28 mouse cellular contexts compared by ENCODE assay signal in the genomic region with DNA sequence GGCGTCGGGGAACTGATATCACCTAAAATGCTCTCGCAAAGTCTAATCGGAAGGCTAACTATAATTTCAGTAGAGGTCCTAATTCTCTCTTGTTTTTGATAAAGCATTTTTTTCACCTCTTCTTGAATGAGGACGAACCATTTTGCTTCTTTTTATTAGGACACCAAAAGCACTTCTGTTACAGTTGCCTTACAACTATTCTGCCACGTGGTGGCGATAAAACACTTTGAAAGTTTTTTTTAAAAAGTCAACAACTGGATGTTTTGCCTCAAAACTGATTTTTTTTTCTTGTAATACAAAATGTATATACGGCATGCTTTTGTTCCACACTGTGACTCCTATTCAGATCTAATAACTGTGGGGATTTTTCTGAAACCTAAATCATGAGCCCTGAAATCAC. TPM values are rescaled to one million over a fixed set of nuclear protein-coding genes. Genes with fewer than 3 reads are reported as not detected.
A peak's percentile ranks its signal among the peaks of the same experiment; 100 is the strongest.
DNase-seq lines count a peak whose midpoint lies in the region; ATAC-seq and TF ChIP-seq lines count a peak whose summit lies in the region.
"Not testable (repeated sequence)": the region's sequence is repeated elsewhere in the genome, so short reads cannot be mapped to it uniquely, and the experiment has no call there.
"Had no signal": no experiment of that assay in that cellular context is flagged by ENCODE, and none has a peak within 500 bp of the region (broad histone marks: within the 10 kb centered on the region; RNA-seq: fewer than 3 reads in every experiment).

No protein-coding gene starts in this region.

- not testable (repeated sequence) for ATAC-seq in heart, postnatal 0 days (ENCODE audit: insufficient read depth, low read depth); midbrain, postnatal 0 days (ENCODE audit: low FRiP score)

- H3K27ac ChIP-seq in CH12.LX (ENCODE audit: insufficient read depth, low read depth); heart, postnatal 0 days (ENCODE audit: low read depth); layer of hippocampus, adult 2 months; liver, adult 2 months (replicated peaks; ENCODE audit: insufficient read depth, low read depth, low read length); midbrain, postnatal 0 days (ENCODE audit: low read depth, low read length): not testable (repeated sequence)

- not testable (repeated sequence) for TF ChIP-seq POLR2A in CH12.LX (IDR thresholded peaks at IDR 0.05; ENCODE audit: low read depth, low read length); liver, adult 2 months (IDR thresholded peaks at IDR 0.05; ENCODE audit: extremely low read depth, insufficient read depth, low read length)

- dilution Hi-C loops in CH12.LX (cut with MboI; ENCODE audit: extremely low pct_ligation_motif_present, extremely low pct_unique_long_range_greater_than_20kb, low sequenced_read_pairs), result not testable (repeated sequence)

- DNase-seq in CH12.LX (ENCODE audit: extremely low read depth) (peak; percentile 24), NIH3T3 (ENCODE audit: low read depth) (peak; percentile 73)
- DNase-seq in embryo, embryonic 10 days (ENCODE audit: low spot score), result peak; percentile 23
- DNase-seq in heart, postnatal 0 days (ENCODE audit: low spot score); layer of hippocampus, adult 2 months (ENCODE audit: low spot score in 2 of 2); liver, adult 2 months (ENCODE audit: extremely low read depth, low read depth, low spot score): not testable (repeated sequence)
- peak; percentile 42 for DNase-seq in midbrain, postnatal 0 days (ENCODE audit: low spot score)

- TF ChIP-seq CTCF in CH12.LX (conservative IDR thresholded peaks at IDR 0.05 in 1 of 2, IDR thresholded peaks at IDR 0.05 in 1 of 2; ENCODE audit: low read depth in 2 of 2, low read length in 2 of 2), result peak; percentile 30 to 53; a peak in 3 of 4 replicates
- peak; percentile 22 for TF ChIP-seq CTCF in heart, postnatal 0 days (IDR thresholded peaks at IDR 0.05; ENCODE audit: low read depth)
- TF ChIP-seq CTCF in layer of hippocampus, adult 2 months (conservative IDR thresholded peaks at IDR 0.05), result peak; percentile 60
- TF ChIP-seq CTCF in liver, adult 2 months (IDR thresholded peaks at IDR 0.05; ENCODE audit: low read depth, low read length), result peak; percentile 22; the same call in 1 of the 2 replicates
- TF ChIP-seq CTCF in midbrain, postnatal 0 days (IDR thresholded peaks at IDR 0.05), result peak; percentile 36; the same call in 1 of the 2 replicates

- H3K9ac ChIP-seq in CH12.LX (ENCODE audit: insufficient read depth, low read depth); heart, postnatal 0 days (replicated peaks; ENCODE audit: low read depth, low read length); liver, adult 2 months (ENCODE audit: low read depth, low read length); midbrain, postnatal 0 days (replicated peaks; ENCODE audit: low read length, poor library complexity, severe bottlenecking): not testable (repeated sequence)

- H3K9me3 ChIP-seq in CH12.LX (replicated peaks; ENCODE audit: low read length), result not testable (repeated sequence)
- peaks cover 28% of the 10 kb centered on the region for H3K9me3 ChIP-seq in heart, postnatal 0 days (replicated peaks; ENCODE audit: control insufficient read depth, low read length)
- peaks cover 18% of the 10 kb centered on the region for H3K9me3 ChIP-seq in midbrain, postnatal 0 days (ENCODE audit: low read length)

- H3K4me1 ChIP-seq in CH12.LX (ENCODE audit: control insufficient read depth in 1 of 2, insufficient read depth in 2 of 2); heart, postnatal 0 days (ENCODE audit: control insufficient read depth, insufficient read depth); liver, adult 2 months (ENCODE audit: control insufficient read depth, insufficient read depth, low read length); midbrain, postnatal 0 days (ENCODE audit: insufficient read depth, low read length): not testable (repeated sequence)

- not testable (repeated sequence) for H3K27me3 ChIP-seq in CH12.LX (replicated peaks); heart, postnatal 0 days (ENCODE audit: control insufficient read depth, insufficient read depth, low read length); liver, adult 2 months (ENCODE audit: control insufficient read depth, insufficient read depth, low read length); midbrain, postnatal 0 days (ENCODE audit: insufficient read depth, low read length)

- not testable (repeated sequence) for H3K79me2 ChIP-seq in CH12.LX (replicated peaks; ENCODE audit: control insufficient read depth, extremely low read depth, insufficient read depth, poor library complexity, severe bottlenecking); liver, adult 2 months (ENCODE audit: control insufficient read depth, insufficient read depth, low read length)

- H3K36me3 ChIP-seq in CH12.LX (replicated peaks in 1 of 2; ENCODE audit: control insufficient read depth in 1 of 2, insufficient read depth in 1 of 2, low read length in 1 of 2); heart, postnatal 0 days (replicated peaks; ENCODE audit: control insufficient read depth, insufficient read depth, low read length); liver, adult 2 months (ENCODE audit: control insufficient read depth, insufficient read depth, low read length); midbrain, postnatal 0 days (ENCODE audit: insufficient read depth, low read length): not testable (repeated sequence)

- TF ChIP-seq EP300 in CH12.LX (IDR thresholded peaks at IDR 0.05; ENCODE audit: low read length); heart, postnatal 0 days (IDR thresholded peaks at IDR 0.05; ENCODE audit: low read depth): not testable (repeated sequence)

- not testable (repeated sequence) for H3K4me3 ChIP-seq in CH12.LX (replicated peaks in 1 of 3; ENCODE audit: low read depth in 2 of 3, low read length in 2 of 3, poor library complexity in 1 of 3); heart, postnatal 0 days (ENCODE audit: low read depth, low read length); layer of hippocampus, adult 2 months; liver, adult 2 months (ENCODE audit: insufficient read depth, low read depth, low read length); midbrain, postnatal 0 days (ENCODE audit: low read depth, low read length)

- H3K4me2 ChIP-seq in CH12.LX (ENCODE audit: insufficient read depth, low read depth, poor library complexity, severe bottlenecking); heart, postnatal 0 days (ENCODE audit: low read depth, low read length); midbrain, postnatal 0 days (ENCODE audit: low read depth, low read length, poor library complexity, severe bottlenecking): not testable (repeated sequence)

- WGBS in heart, postnatal 0 days, result 53% methylated on average over 8 of the region's 8 CpGs
- 57% methylated on average over 8 of the region's 8 CpGs for WGBS in liver, adult 2 months
- WGBS in midbrain, postnatal 0 days, result 62% methylated on average over 8 of the region's 8 CpGs

- TF ChIP-seq RAD21 in CH12.LX (IDR thresholded peaks at IDR 0.05; ENCODE audit: low read depth, low read length), result peak; percentile 39

- in situ Hi-C loops in CH12.LX (cut with MboI; ENCODE audit: low pct_ligation_motif_present, low pct_unique_long_range_greater_than_20kb, low sequenced_read_pairs), result not testable (repeated sequence)

TF ChIP-seq in CH12.LX, 34 proteins besides CTCF, POLR2A, EP300 and RAD21:
- TF ChIP-seq ZNF384 (IDR thresholded peaks at IDR 0.05; ENCODE audit: low read depth, low read length) (peak; percentile 71), SMC3 (IDR thresholded peaks at IDR 0.05; ENCODE audit: low read depth, low read length) (peak; percentile 11; the same call in 1 of the 2 replicates)

RNA-seq across cellular contexts. Expression of a gene that starts 14.7 kb away (rescaled TPM):
- total RNA-seq in CH12.LX (2012; rRNA removed) (not detected in 2 replicates), CH12.LX (2014; rRNA removed) (not detected in 2 replicates)
- not detected in 2 replicates for polyA plus RNA-seq in CH12.LX (2012; ENCODE audit: insufficient read length, low read depth)
- total RNA-seq in heart, postnatal 0 days (2014; rRNA removed; ENCODE audit: low replicate concordance), result not detected in 2 replicates
- not detected in 2 replicates for polyA plus RNA-seq in heart, postnatal 0 days (2015; fragmentation: Nextera tagmentation; extraction: Ambion mirVana)
- not detected for total RNA-seq in layer of hippocampus, adult 2 months (2021)
- total RNA-seq in liver, adult 2 months (2014; rRNA removed), result not detected in 2 replicates
- not detected in 2 replicates for polyA plus RNA-seq in liver, adult 2 months (2012; rRNA removed)
- total RNA-seq in midbrain, postnatal 0 days (2014; rRNA removed), result not detected in 2 replicates
- polyA plus RNA-seq in midbrain, postnatal 0 days (2015; fragmentation: Nextera tagmentation; extraction: Ambion mirVana), result not detected in 2 replicates
- total RNA-seq: adrenal gland, adult 18-20 months; adrenal gland, postnatal 25 days; gastrocnemius, postnatal 25 days; heart, postnatal 4 days; layer of hippocampus, adult 8-10 months; layer of hippocampus, postnatal 25 days; left cerebral cortex, postnatal 4 days; megakaryocyte-erythroid progenitor cell, adult 5-6 weeks had no signal
- polyA plus RNA-seq: cerebellum, adult 2 months; embryonic facial prominence, embryonic 12.5 days; forebrain, embryonic 14.5 days; heart, embryonic 11.5 days; hindbrain, embryonic 13.5 days; kidney, embryonic 15.5 days; liver, embryonic 11.5 days; liver, embryonic 16.5 days; macrophage; midbrain, embryonic 13.5 days; neural tube, embryonic 15.5 days; Patski; stomach, embryonic 16.5 days had no signal
